Mouse (Mus musculus) left cerebral cortex, adult 2 months (tissue): ENCODE data around the gene Brf1. TPM values are rescaled to one million over a fixed set of nuclear protein-coding genes. Genes with fewer than 3 reads are reported as not detected.

Experiments
- DNase-seq, 2 experiments: peaks; one replicate each; pipeline ENCODE4 v3.0.0; 2021 to 2022; ENCODE audit warnings: low spot score in 2 of 2, mixed read lengths in 1 of 2; ENCODE audit errors: extremely low spot score in 1 of 2
- H3K27ac ChIP-seq: fragments of 200-600 bp; 2 replicates; pipeline ENCODE4 v1.8.1; 2022
- H3K4me3 ChIP-seq: fragments of 200-600 bp; 2 replicates; pipeline ENCODE4 v1.8.1; 2022
- CTCF ChIP-seq: fragments of 200-600 bp; IDR thresholded peaks from 2 replicates; pipeline ENCODE4 v1.8.1; 2022; ENCODE audit warnings: antibody characterized with exemption, mild to moderate bottlenecking, moderate library complexity
- intact Hi-C: fragments of 180-260 bp; cut with DNase I; formaldehyde crosslinking; loops from one replicate; pipeline ENCODE4 v1.15.1; 2025
- long read RNA-seq, 2 experiments: library from polyadenylated mRNA; stranded (forward); transcript quantifications; one replicate each; pipeline ENCODE4 v2.0.0; 2021; ENCODE audit warnings: borderline mapping rate in 2 of 2
- total RNA-seq, 2 experiments: library from RNA; stranded (reverse); gene quantifications; 2 replicates each; pipeline ENCODE4 v1.2.3; 2021

The Brf1 gene
- total RNA-seq = 10 to 100 TPM; 45.6 to 46.6 TPM
- long read RNA-seq, experiment 1, partial matches to known transcripts = 2 of 10 reads
- long read RNA-seq, experiment 1, other reads (novel, unspliced or antisense) = 8 of 10 reads
- long read RNA-seq, experiment 2, partial matches to known transcripts = 3 of 9 reads
- long read RNA-seq, experiment 2, other reads (novel, unspliced or antisense) = 6 of 9 reads

- intact Hi-C loops = loop anchor here (2.0 to 5.0 kb wide), 3 partner anchors 14 to 102 kb away; partner anchors contain the start of genes Btbd6 and Pacs2
- peak within 1 kb of the TSS; percentile 73 for H3K4me3 ChIP-seq
These were observed at the start of gene Brf1 for GRCm38 (mm10) chr12:113000294-113001132. Gene Brf1, minus strand, starts transcription at chr12:113000704.

DNA sequence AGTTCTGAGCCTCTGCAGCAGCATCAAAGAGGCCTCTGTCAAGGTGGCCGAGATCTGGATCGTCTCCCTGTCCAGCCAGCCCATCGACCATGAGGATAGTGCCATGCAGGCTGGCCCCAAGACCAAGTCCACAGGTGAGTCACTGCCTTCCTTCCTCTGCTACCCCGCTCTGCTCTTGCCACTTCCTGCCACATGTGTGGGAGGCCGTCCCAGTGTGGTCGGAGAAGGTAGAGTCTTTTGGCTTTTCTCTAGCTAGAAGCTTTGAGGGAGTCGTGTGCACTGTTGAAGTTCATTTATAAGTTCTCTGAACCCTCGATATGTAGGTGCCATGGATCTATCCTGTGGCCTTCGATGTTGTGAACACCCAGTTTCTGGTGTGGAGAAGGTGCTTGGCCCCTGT, 49.3 kb upstream of the Brf1 start:
- intact Hi-C loops = no loop called here
- no peak for DNase-seq

More at GRCm38 (mm10) chr12:113000294-113001132, at the start of gene Brf1:
- TF ChIP-seq CTCF = peak; percentile 22; the same call in 1 of the 2 replicates
- peak; percentile 91 to 94 for DNase-seq
- H3K27ac ChIP-seq = peak within 1 kb of the TSS; percentile 87

GRCm38 (mm10) chr12:113048103-113048502, 47.6 kb upstream of the Brf1 start:
- TF ChIP-seq CTCF = no peak
- DNase-seq = no peak
- no peak overlapping the region for H3K4me3 ChIP-seq
- intact Hi-C loops = no loop called here
- no peak overlapping the region for H3K27ac ChIP-seq

More for the DNA sequence above, 49.3 kb upstream of the Brf1 start:
- H3K27ac ChIP-seq = no peak overlapping the region
- TF ChIP-seq CTCF = no peak
- no peak overlapping the region for H3K4me3 ChIP-seq

- TF ChIP-seq CTCF = no peak
- no peak for DNase-seq
- no peak overlapping the region for H3K4me3 ChIP-seq
- intact Hi-C loops = no loop called here
- H3K27ac ChIP-seq = no peak overlapping the region
These were observed 46.4 kb upstream of the Brf1 start for GRCm38 (mm10) chr12:113046861-113047260.

DNA sequence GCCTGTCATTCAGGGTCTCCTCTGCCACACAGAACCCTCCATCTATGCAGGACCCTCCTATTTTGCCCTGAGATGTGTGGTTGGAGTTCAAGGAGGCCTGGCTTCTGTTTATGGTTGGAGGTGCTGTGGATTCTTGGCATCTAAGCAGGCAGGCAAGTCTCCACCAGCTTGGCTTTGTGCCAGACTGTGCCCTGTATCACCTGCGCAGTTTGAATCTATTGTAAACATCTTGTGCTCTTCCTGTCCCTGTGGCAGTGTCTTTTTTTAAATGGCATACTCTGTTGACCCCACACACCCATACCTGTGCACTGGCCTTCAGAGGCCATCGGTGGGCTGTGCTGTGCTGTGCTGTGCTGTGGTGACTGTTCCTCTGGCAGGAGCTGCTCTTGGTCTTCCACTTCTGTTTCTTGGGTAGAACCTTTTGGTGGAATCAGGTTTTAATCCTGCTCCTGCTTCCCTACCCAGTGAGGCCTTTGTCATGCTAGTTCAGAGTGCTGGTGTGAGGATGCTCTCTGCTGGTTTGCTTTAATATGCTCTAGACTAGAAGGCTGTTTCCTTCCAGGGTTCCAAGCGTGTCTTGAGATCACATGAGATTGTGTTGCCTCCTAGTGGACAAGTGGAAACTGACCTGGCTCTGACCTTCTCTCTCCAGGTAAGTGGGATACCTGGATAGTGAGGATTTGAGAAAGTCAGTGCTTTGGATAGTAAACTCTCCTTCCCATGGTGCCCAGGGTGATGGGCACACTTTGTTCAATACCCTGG, 44.6 kb upstream of the Brf1 start:
- intact Hi-C loops = loop anchor here (2.0 kb wide), 1 partner anchor 40 kb away; no protein-coding TSS in a partner anchor
- Histone ChIP-seq H3K4me3 (no peak overlapping the region), H3K27ac (no peak overlapping the region)
- TF ChIP-seq CTCF = peak; percentile 63
- no peak for DNase-seq

DNA sequence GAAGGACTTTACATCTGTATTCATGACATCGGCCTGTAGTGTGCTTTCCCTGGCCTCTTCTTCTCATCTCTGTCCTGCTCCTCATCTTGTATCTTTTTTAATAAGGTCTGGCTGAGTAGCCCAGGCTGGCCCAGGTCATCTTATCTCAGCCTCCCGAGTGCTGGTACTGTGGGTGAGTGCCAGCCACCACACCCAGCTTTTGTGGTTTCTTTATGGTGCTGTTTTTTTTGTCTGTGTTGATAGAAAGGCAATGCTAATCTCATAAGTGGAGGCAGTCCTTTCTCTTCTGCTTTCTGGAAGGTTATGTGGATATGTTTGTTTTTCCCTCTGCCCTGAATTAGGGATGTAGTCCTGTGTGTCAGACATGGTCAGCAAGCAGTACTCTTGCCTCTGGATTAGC, 42.0 kb upstream of the Brf1 start:
- no peak for TF ChIP-seq CTCF

DNA sequence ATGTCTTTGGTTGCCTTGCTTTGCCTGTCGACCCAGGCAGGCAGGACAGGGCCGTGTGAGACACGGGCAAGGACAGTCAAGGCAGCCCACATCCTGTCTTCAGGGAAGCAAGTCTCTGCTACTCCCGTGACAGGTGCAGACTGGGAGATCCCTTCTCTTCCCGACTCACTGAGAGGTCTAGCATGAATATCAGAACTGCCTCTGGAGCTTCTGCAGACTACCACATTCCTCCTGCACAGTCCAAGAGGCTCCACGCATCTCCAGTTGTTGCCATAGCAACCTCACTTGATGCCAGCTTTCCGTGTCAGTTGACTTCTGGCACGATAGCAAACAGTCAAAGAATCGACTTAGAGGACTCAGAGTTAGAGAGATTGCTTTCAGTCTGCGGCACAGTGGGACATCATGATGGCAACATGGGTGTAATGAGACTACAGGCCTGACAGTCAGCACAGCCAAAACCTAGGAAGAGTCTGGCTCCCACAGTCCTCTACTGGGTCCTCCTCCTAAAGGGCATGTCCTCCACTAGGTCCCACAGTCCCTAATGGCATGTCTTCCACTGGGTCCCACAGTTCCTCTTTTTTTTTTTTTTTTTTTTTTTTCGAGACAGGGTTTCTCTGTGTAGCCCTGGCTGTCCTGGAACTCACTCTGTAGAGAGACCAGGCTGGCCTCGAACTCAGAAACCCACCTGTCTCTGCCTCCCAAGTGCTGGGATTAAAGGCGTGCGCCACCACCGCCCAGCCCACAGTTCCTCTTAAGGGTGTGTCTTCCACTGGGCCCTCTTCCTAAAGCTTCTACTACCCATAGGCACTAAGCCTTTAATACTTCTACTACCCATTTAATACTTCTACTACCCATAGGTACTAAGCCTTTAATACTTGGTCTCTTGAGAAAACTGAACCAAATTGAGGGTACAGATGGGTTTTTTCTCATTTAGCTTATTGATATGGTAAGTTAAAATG, 41.3 kb upstream of the Brf1 start:
- DNase-seq = peak; percentile 24 to 50
- no peak for TF ChIP-seq CTCF
- H3K4me3 ChIP-seq = no peak overlapping the region
- no peak overlapping the region for H3K27ac ChIP-seq
- intact Hi-C loops = no loop called here

More for the DNA sequence above, 42.0 kb upstream of the Brf1 start:
- no peak for DNase-seq
- intact Hi-C loops = no loop called here
- Histone ChIP-seq H3K27ac (no peak overlapping the region), H3K4me3 (no peak overlapping the region)

DNA sequence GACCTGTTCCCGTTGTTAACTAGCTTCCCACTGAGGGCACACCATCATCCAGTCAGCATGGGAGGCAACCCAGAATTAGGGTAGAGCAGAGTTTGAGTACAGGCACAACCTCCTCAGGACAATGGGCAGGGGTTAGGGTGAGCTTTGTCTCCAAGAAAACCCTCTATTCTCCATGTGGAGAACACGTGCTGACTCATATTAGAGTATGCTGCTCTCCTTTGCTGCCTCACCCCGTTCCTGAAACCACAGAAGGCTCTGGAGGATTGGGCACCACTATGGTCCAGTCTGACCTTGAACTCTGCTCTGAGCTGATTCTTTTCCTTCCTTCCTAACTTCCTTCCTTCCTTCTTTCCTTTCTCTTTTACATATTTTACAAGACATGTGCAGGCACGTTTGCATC, 37.9 kb upstream of the Brf1 start:
- no peak overlapping the region for H3K4me3 ChIP-seq
- no peak for TF ChIP-seq CTCF
- no peak overlapping the region for H3K27ac ChIP-seq
- intact Hi-C loops = no loop called here
- DNase-seq = no peak

- no peak for DNase-seq
- TF ChIP-seq CTCF = no peak
- intact Hi-C loops = no loop called here
These were observed 36.5 kb upstream of the Brf1 start for GRCm38 (mm10) chr12:113036996-113037395.

DNA sequence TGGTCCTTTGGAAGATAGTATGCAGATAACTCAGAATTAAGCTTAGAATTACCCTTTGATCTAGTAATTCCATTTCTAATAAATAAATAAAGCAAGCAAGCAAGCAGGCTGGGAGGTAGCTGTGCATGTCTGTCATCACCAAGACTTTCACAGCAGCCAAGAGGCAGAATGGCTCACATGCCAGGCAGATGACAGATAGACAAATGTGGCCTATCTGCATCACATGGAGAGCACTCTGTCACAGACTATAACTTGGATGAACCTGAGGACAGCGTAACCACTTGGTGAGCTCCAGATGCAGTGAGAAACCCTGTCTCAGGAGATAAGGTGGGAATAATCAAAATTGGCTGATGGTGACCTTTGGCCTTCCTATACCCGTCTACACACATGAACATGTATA, 34.6 kb upstream of the Brf1 start:
- Histone ChIP-seq H3K27ac (no peak overlapping the region), H3K4me3 (no peak overlapping the region)
- TF ChIP-seq CTCF = no peak
- DNase-seq = no peak
- intact Hi-C loops = no loop called here

More at GRCm38 (mm10) chr12:113036996-113037395, 36.5 kb upstream of the Brf1 start:
- H3K4me3 ChIP-seq = no peak overlapping the region
- H3K27ac ChIP-seq = no peak overlapping the region
